9 mouse cellular contexts compared by ENCODE assay signal in the genomic region with DNA sequence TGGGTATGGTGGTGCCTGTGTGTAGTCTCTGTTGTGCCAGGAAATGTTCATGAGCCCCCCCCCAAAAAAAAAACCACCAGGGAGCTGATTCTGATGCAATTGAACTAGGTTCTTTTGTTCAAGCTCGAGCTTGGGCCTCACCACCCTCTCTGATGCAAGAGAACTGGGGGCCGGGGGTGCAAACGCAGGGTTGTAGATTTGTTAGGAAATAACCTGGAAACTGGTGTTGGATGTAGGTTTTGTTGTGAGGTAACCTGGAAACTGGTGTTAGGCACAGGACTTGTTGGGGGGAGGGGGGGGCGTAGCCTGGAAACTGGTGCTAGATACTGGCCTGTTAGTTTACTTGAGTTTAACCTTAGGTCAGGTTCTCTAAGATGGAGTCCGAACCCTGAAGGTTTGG. TPM values are rescaled to one million over a fixed set of nuclear protein-coding genes. Genes with fewer than 3 reads are reported as not detected.
DNase-seq lines count a peak whose midpoint lies in the region; ATAC-seq and TF ChIP-seq lines count a peak whose summit lies in the region.
"Had no signal": no experiment of that assay in that cellular context is flagged by ENCODE, and none has a peak within 500 bp of the region (broad histone marks: within the 10 kb centered on the region; RNA-seq: fewer than 3 reads in every experiment).

No protein-coding gene starts in this region.

- no peak for ATAC-seq in forebrain, embryonic 15.5 days (replicated peaks)
- no peak for ATAC-seq in liver, embryonic 16.5 days (ENCODE audit: low read depth)
- no peak for ATAC-seq in frontal cortex, adult (ENCODE audit: low TSS enrichment)

- peaks cover 19 to 23% of the 10 kb centered on the region in 2 experiments for H3K36me3 ChIP-seq in CH12.LX (replicated peaks in 1 of 2; ENCODE audit: control insufficient read depth in 1 of 2, insufficient read depth in 1 of 2, low read length in 1 of 2)
- peaks cover 22% of the 10 kb centered on the region for H3K36me3 ChIP-seq in forebrain, embryonic 15.5 days
- peaks cover 17% of the 10 kb centered on the region for H3K36me3 ChIP-seq in liver, embryonic 16.5 days (ENCODE audit: control insufficient read depth, insufficient read depth)

- peak overlapping the region; percentile 98 for H3K9ac ChIP-seq in CH12.LX (ENCODE audit: insufficient read depth, low read depth)
- no peak overlapping the region for H3K9ac ChIP-seq in forebrain, embryonic 15.5 days (replicated peaks)
- peak overlapping the region; percentile 79; the same call in 1 of the 2 replicates for H3K9ac ChIP-seq in liver, embryonic 16.5 days (ENCODE audit: low read depth, low read length)

- peak overlapping the region; percentile 77; the same call in 1 of the 2 replicates for H3K27ac ChIP-seq in CH12.LX (ENCODE audit: insufficient read depth, low read depth)
- no peak overlapping the region for H3K27ac ChIP-seq in forebrain, embryonic 15.5 days (replicated peaks)
- H3K27ac ChIP-seq in liver, embryonic 16.5 days (ENCODE audit: low read length) = no peak overlapping the region; the same call in 1 of the 2 replicates

- WGBS in forebrain, embryonic 15.5 days = 84% methylated on average over 5 of the region's 5 CpGs
- 69% methylated on average over 5 of the region's 5 CpGs for WGBS in liver, embryonic 16.5 days (ENCODE audit: insufficient replicate concordance)

- dilution Hi-C loops in CH12.LX (cut with MboI; ENCODE audit: extremely low pct_ligation_motif_present, extremely low pct_unique_long_range_greater_than_20kb, low sequenced_read_pairs) = no loop called here

- no peak for TF ChIP-seq RAD21 in CH12.LX (IDR thresholded peaks at IDR 0.05; ENCODE audit: low read depth, low read length)

- no peaks in the 10 kb centered on the region for H3K9me3 ChIP-seq in CH12.LX (replicated peaks; ENCODE audit: low read length)
- no peaks in the 10 kb centered on the region for H3K9me3 ChIP-seq in forebrain, embryonic 15.5 days
- H3K9me3 ChIP-seq in liver, embryonic 16.5 days (replicated peaks; ENCODE audit: control insufficient read depth, low read length) = no peaks in the 10 kb centered on the region

- TF ChIP-seq CTCF in CH12.LX (conservative IDR thresholded peaks at IDR 0.05 in 1 of 2, IDR thresholded peaks at IDR 0.05 in 1 of 2; ENCODE audit: low read depth in 2 of 2, low read length in 2 of 2) = no peak

- peak; percentile 49 for DNase-seq in cerebellum, adult 9-11 months
- DNase-seq in cerebellum, postnatal 4 days (ENCODE audit: low spot score in 2 of 2) = no peak
- peak; percentile 54 for DNase-seq in CH12.LX (ENCODE audit: extremely low read depth)
- DNase-seq in spleen, postnatal 36 days (ENCODE audit: low spot score in 2 of 2) = no peak
- no peak for DNase-seq in gastrocnemius, postnatal 4 days (ENCODE audit: low spot score in 2 of 2)

- TF ChIP-seq POLR2A in CH12.LX (IDR thresholded peaks at IDR 0.05; ENCODE audit: low read depth, low read length) = 0 out of 2 replicates have a peak, but pooled peaks have one; percentile 22

- peaks cover 19 to 59% of the 10 kb centered on the region in 2 experiments for H3K4me1 ChIP-seq in CH12.LX (ENCODE audit: control insufficient read depth in 1 of 2, insufficient read depth in 2 of 2)
- H3K4me1 ChIP-seq in forebrain, embryonic 15.5 days = peaks cover 29% of the 10 kb centered on the region
- peaks cover 24% of the 10 kb centered on the region for H3K4me1 ChIP-seq in liver, embryonic 16.5 days (ENCODE audit: control insufficient read depth, low read depth, low read length)

- in situ Hi-C loops in CH12.LX (cut with MboI; ENCODE audit: low pct_ligation_motif_present, low pct_unique_long_range_greater_than_20kb, low sequenced_read_pairs) = loop anchor here (10.0 to 25.0 kb wide), 2 partner anchors 193 to 371 kb away; partner anchors contain the start of gene Nutf2-ps1

- peak overlapping the region; percentile 86 to 98 (median 87) for H3K4me3 ChIP-seq in CH12.LX (replicated peaks in 1 of 3; ENCODE audit: low read depth in 2 of 3, low read length in 2 of 3, poor library complexity in 1 of 3)
- H3K4me3 ChIP-seq in forebrain, embryonic 15.5 days = no peak overlapping the region; the same call in 1 of the 2 replicates
- no peak overlapping the region; the same call in 1 of the 2 replicates for H3K4me3 ChIP-seq in liver, embryonic 16.5 days (ENCODE audit: low read depth, low read length)

- H3K27me3 ChIP-seq in CH12.LX (replicated peaks) = no peaks in the 10 kb centered on the region
- no peaks in the 10 kb centered on the region for H3K27me3 ChIP-seq in forebrain, embryonic 15.5 days
- no peaks in the 10 kb centered on the region for H3K27me3 ChIP-seq in liver, embryonic 16.5 days (ENCODE audit: control insufficient read depth, insufficient read depth, low read depth, low read length)

- TF ChIP-seq EP300 in CH12.LX (IDR thresholded peaks at IDR 0.05; ENCODE audit: low read length) = no peak

- peaks cover 35% of the 10 kb centered on the region for H3K79me2 ChIP-seq in CH12.LX (replicated peaks; ENCODE audit: control insufficient read depth, extremely low read depth, insufficient read depth, poor library complexity, severe bottlenecking)

- H3K4me2 ChIP-seq in CH12.LX (ENCODE audit: insufficient read depth, low read depth, poor library complexity, severe bottlenecking) = peak overlapping the region; percentile 85
- H3K4me2 ChIP-seq in forebrain, embryonic 15.5 days (replicated peaks) = peak overlapping the region; percentile 73; the same call in 1 of the 2 replicates
- peak overlapping the region; percentile 90 for H3K4me2 ChIP-seq in liver, embryonic 16.5 days (ENCODE audit: low read depth, low read length)

TF ChIP-seq in CH12.LX, 34 proteins besides CTCF, POLR2A, EP300 and RAD21:
- peak; percentile 35; the same call in 1 of the 2 replicates for TF ChIP-seq POLR2AphosphoS2 (IDR thresholded peaks at IDR 0.05; ENCODE audit: low read depth, low read length)
- peak; percentile 33; the same call in 1 of the 2 replicates for TF ChIP-seq CHD2 (IDR thresholded peaks at IDR 0.05; ENCODE audit: low read length)
- no peak for TF ChIP-seq MYC (IDR thresholded peaks at IDR 0.05; ENCODE audit: low read depth, low read length)
- 0 out of 2 replicates have a peak, but pooled peaks have one; percentile 6 for TF ChIP-seq CHD1 (IDR thresholded peaks at IDR 0.05; ENCODE audit: low read depth, low read length)
- no peak for TF ChIP-seq IRF4 (IDR thresholded peaks at IDR 0.05; ENCODE audit: low read depth, low read length)
- peak; percentile 59; the same call in 1 of the 2 replicates for TF ChIP-seq ZNF384 (IDR thresholded peaks at IDR 0.05; ENCODE audit: low read depth, low read length)

RNA-seq across cellular contexts. Expression of gene Smndc1, which starts 1.4 kb away (rescaled TPM):
- total RNA-seq in CH12.LX (2012; rRNA removed) (20.5 and 20.9 TPM in 2 replicates), CH12.LX (2014; rRNA removed) (41.1 and 41.3 TPM in 2 replicates)
- polyA plus RNA-seq in CH12.LX (2012; ENCODE audit: insufficient read length, low read depth) = 96.6 and 104 TPM in 2 replicates
- polyA plus RNA-seq in forebrain, embryonic 15.5 days (2015; fragmentation: Nextera tagmentation; extraction: Ambion mirVana) = 41.0 and 42.3 TPM in 2 replicates
- 14.5 and 14.9 TPM in 2 replicates for polyA plus RNA-seq in liver, embryonic 16.5 days (2015; fragmentation: Nextera tagmentation; extraction: Ambion mirVana)
- total RNA-seq in gastrocnemius, postnatal 4 days (2021) = 10 to 100 TPM; 36.6 to 42.4 TPM

RNA-seq across cellular contexts. Expression of gene Gm10197, which starts 20.2 kb away (rescaled TPM):
- total RNA-seq in CH12.LX (2012; rRNA removed) (3.9 TPM in 1 of 2 replicates, not detected in the other), CH12.LX (2014; rRNA removed) (not detected in 2 replicates)
- 11.5 TPM in 1 of 2 replicates, not detected in the other for polyA plus RNA-seq in CH12.LX (2012; ENCODE audit: insufficient read length, low read depth)
- not detected in 2 replicates for polyA plus RNA-seq in forebrain, embryonic 15.5 days (2015; fragmentation: Nextera tagmentation; extraction: Ambion mirVana)
- polyA plus RNA-seq in liver, embryonic 16.5 days (2015; fragmentation: Nextera tagmentation; extraction: Ambion mirVana) = not detected in 2 replicates
- not detected for total RNA-seq in gastrocnemius, postnatal 4 days (2021)
- total RNA-seq: common myeloid progenitor, adult 5-6 weeks had no signal

Comparison
In these comparisons a context has a peak if more than half of its experiments do, and no peak if none do; other contexts are left out.
1. DNase-seq: peak in cerebellum, adult 9-11 months (single experiment) and CH12.LX (single experiment); none in cerebellum, postnatal 4 days (0 of 2), spleen, postnatal 36 days (0 of 2) and gastrocnemius, postnatal 4 days (0 of 2).
2. H3K4me3 ChIP-seq: peak in CH12.LX (3 of 3); none in forebrain, embryonic 15.5 days (single experiment) and liver, embryonic 16.5 days (single experiment).
3. Peak in every context shown above with its lines, with median percentiles within 50 percentile points of each other: H3K4me2 ChIP-seq.